Mouse (Mus musculus) intestine, embryonic 15.5 days (tissue): ENCODE data around the gene Exoc3. TPM values are rescaled to one million over a fixed set of nuclear protein-coding genes. Genes with fewer than 3 reads are reported as not detected.

Source experiments
- ATAC-seq: fragments of 200-750 bp; cut with Nextera tagmentation; 2 replicates; pipeline ENCODE4 v1.8.0; 2017; ENCODE audit warnings: moderate TSS enrichment, moderate library complexity
- H3K27ac ChIP-seq: fragments of 300-500 bp; sonication (generic); 2 replicates; pipeline ENCODE4 v1.5.1; 2015; ENCODE audit warnings: mild to moderate bottlenecking, inconsistent platforms
- H3K27me3 ChIP-seq: fragments of 300-500 bp; sonication (generic); replicated peaks from 2 replicates; pipeline ENCODE4 v1.6.1; 2015; ENCODE audit warnings: inconsistent platforms
- H3K36me3 ChIP-seq: fragments of 300-500 bp; sonication (generic); 2 replicates; pipeline ENCODE4 v1.6.1; 2015; ENCODE audit warnings: inconsistent platforms
- H3K4me1 ChIP-seq: fragments of 300-500 bp; sonication (generic); replicated peaks from 2 replicates; pipeline ENCODE4 v1.6.1; 2015; ENCODE audit warnings: inconsistent platforms
- H3K4me2 ChIP-seq: fragments of 300-500 bp; sonication (generic); replicated peaks from 2 replicates; pipeline ENCODE4 v1.6.1; 2015; ENCODE audit warnings: mild to moderate bottlenecking, inconsistent platforms
- H3K4me3 ChIP-seq: fragments of 300-500 bp; sonication (generic); replicated peaks from 2 replicates; pipeline ENCODE4 v1.5.1; 2015; ENCODE audit warnings: inconsistent platforms
- H3K9ac ChIP-seq: fragments of 300-500 bp; sonication (generic); 2 replicates; pipeline ENCODE4 v1.6.1; 2015; ENCODE audit warnings: inconsistent platforms
- H3K9me3 ChIP-seq: fragments of 300-500 bp; sonication (generic); 2 replicates; pipeline ENCODE4 v1.6.1; 2016; ENCODE audit warnings: inconsistent platforms
- WGBS: fragments of 180-500 bp; shearing (Covaris S2); methylation state at CpG from one replicate; pipeline ENCODE4 v1.1.7; 2015; 5-methylcytosine and 5-hydroxymethylcytosine counted together
- polyA plus RNA-seq: library from polyadenylated mRNA; unstranded; fragments of >200 nt; fragmentation: Nextera tagmentation; extraction: Ambion mirVana; gene quantifications from 2 replicates; pipeline ENCODE4 v1.2.1, GENCODE M21; 2015

Exoc3 gene
- 60.9 and 65.6 TPM in 2 replicates for polyA plus RNA-seq

- WGBS = under 1% methylated on average over 39 of the region's 39 CpGs
- peak; percentile 99 for ATAC-seq
These were observed at the start of gene Exoc3 for GRCm38 (mm10) chr13:74208317-74208985. Gene Exoc3 (minus strand): TSS chr13:74208732.

GRCm38 (mm10) chr13:74246494-74246893, 38.0 kb upstream of the Exoc3 start:
- no peaks in the 10 kb centered on the region for H3K27me3 ChIP-seq
- no peaks in the 10 kb centered on the region for H3K36me3 ChIP-seq
- H3K9ac ChIP-seq = no peak overlapping the region
- no peak overlapping the region for H3K4me3 ChIP-seq
- H3K9me3 ChIP-seq = no peaks in the 10 kb centered on the region
- peaks cover 6% of the 10 kb centered on the region; the same call in 1 of the 2 replicates for H3K4me1 ChIP-seq
- H3K27ac ChIP-seq = no peak overlapping the region
- no peak for ATAC-seq
- H3K4me2 ChIP-seq = no peak overlapping the region

More at GRCm38 (mm10) chr13:74208317-74208985, at the start of gene Exoc3:
- Histone ChIP-seq H3K9ac (peak within 1 kb of the TSS; percentile 75), H3K9me3 (no peaks in the 10 kb centered on the region), H3K27me3 (no peaks in the 10 kb centered on the region), H3K36me3 (peaks cover 8% of the 10 kb centered on the region), H3K27ac (peak within 1 kb of the TSS; percentile 89), H3K4me3 (peak within 1 kb of the TSS; percentile 73), H3K4me1 (peaks cover 9% of the 10 kb centered on the region), H3K4me2 (peak within 1 kb of the TSS; percentile 80)

- Histone ChIP-seq H3K27ac (no peak overlapping the region), H3K4me1 (peaks cover 6% of the 10 kb centered on the region; the same call in 1 of the 2 replicates), H3K4me3 (no peak overlapping the region), H3K9me3 (no peaks in the 10 kb centered on the region), H3K9ac (no peak overlapping the region), H3K36me3 (no peaks in the 10 kb centered on the region), H3K27me3 (no peaks in the 10 kb centered on the region), H3K4me2 (peak overlapping the region; percentile 30; the same call in 1 of the 2 replicates)
- no peak for ATAC-seq
- WGBS = 66% methylated on average over 4 of the region's 4 CpGs
These were observed 37.3 kb upstream of the Exoc3 start for GRCm38 (mm10) chr13:74245899-74246231.

GRCm38 (mm10) chr13:74245214-74245898, 36.8 kb upstream of the Exoc3 start:
- H3K27ac ChIP-seq = no peak overlapping the region
- no peaks in the 10 kb centered on the region for H3K9me3 ChIP-seq
- peaks cover 6% of the 10 kb centered on the region; the same call in 1 of the 2 replicates for H3K4me1 ChIP-seq
- H3K9ac ChIP-seq = no peak overlapping the region
- H3K36me3 ChIP-seq = no peaks in the 10 kb centered on the region
- H3K4me2 ChIP-seq = peak overlapping the region; percentile 30; the same call in 1 of the 2 replicates
- peak; percentile 91 for ATAC-seq
- H3K4me3 ChIP-seq = no peak overlapping the region
- WGBS = 34% methylated on average over 17 of the region's 17 CpGs
- no peaks in the 10 kb centered on the region for H3K27me3 ChIP-seq

GRCm38 (mm10) chr13:74237574-74237973, 29.0 kb upstream of the Exoc3 start:
- H3K27me3 ChIP-seq = no peaks in the 10 kb centered on the region
- H3K27ac ChIP-seq = no peak overlapping the region
- H3K9me3 ChIP-seq = no peaks in the 10 kb centered on the region
- no peak for ATAC-seq
- no peaks in the 10 kb centered on the region for H3K36me3 ChIP-seq
- H3K4me2 ChIP-seq = no peak overlapping the region
- H3K9ac ChIP-seq = no peak overlapping the region
- 57% methylated on average over 7 of the region's 7 CpGs for WGBS
- H3K4me3 ChIP-seq = no peak overlapping the region
- H3K4me1 ChIP-seq = no peaks in the 10 kb centered on the region

GRCm38 (mm10) chr13:74220659-74221058, 12.1 kb upstream of the Exoc3 start:
- Histone ChIP-seq H3K27ac (no peak overlapping the region), H3K4me3 (no peak overlapping the region)
- 47% methylated on average over 1 of the region's 1 CpGs for WGBS

GRCm38 (mm10) chr13:74218441-74218840, 9.9 kb upstream of the Exoc3 start:
- Histone ChIP-seq H3K27me3 (no peaks in the 10 kb centered on the region), H3K4me1 (no peaks in the 10 kb centered on the region), H3K4me2 (no peak overlapping the region), H3K36me3 (no peaks in the 10 kb centered on the region), H3K4me3 (no peak overlapping the region), H3K9me3 (no peaks in the 10 kb centered on the region), H3K9ac (no peak overlapping the region), H3K27ac (no peak overlapping the region)
- 77% methylated on average over 3 of the region's 3 CpGs for WGBS
- no peak for ATAC-seq

More at GRCm38 (mm10) chr13:74220659-74221058, 12.1 kb upstream of the Exoc3 start:
- no peak for ATAC-seq
- Histone ChIP-seq H3K4me1 (no peaks in the 10 kb centered on the region), H3K9ac (no peak overlapping the region), H3K36me3 (no peaks in the 10 kb centered on the region), H3K27me3 (no peaks in the 10 kb centered on the region), H3K9me3 (no peaks in the 10 kb centered on the region), H3K4me2 (no peak overlapping the region)

- Histone ChIP-seq H3K9ac (peak overlapping the region; percentile 75), H3K4me1 (peaks cover 9% of the 10 kb centered on the region), H3K4me2 (peak overlapping the region; percentile 80), H3K9me3 (no peaks in the 10 kb centered on the region), H3K27ac (peak overlapping the region; percentile 89), H3K27me3 (no peaks in the 10 kb centered on the region), H3K4me3 (peak overlapping the region; percentile 73), H3K36me3 (peaks cover 3% of the 10 kb centered on the region)
- peak; percentile 65; the same call in 1 of the 2 replicates for ATAC-seq
- 18% methylated on average over 12 of the region's 12 CpGs for WGBS
These were observed 434 bp upstream of the Exoc3 start for GRCm38 (mm10) chr13:74208986-74209345.

GRCm38 (mm10) chr13:74196451-74196850, 12.1 kb downstream of the Exoc3 start:
- no peak for ATAC-seq
- 82% methylated on average over 3 of the region's 3 CpGs for WGBS
- no peak overlapping the region for H3K4me3 ChIP-seq
- no peak overlapping the region for H3K4me2 ChIP-seq
- no peaks in the 10 kb centered on the region for H3K27me3 ChIP-seq
- H3K9me3 ChIP-seq = no peaks in the 10 kb centered on the region
- H3K9ac ChIP-seq = no peak overlapping the region
- no peaks in the 10 kb centered on the region for H3K4me1 ChIP-seq
- peaks cover 17% of the 10 kb centered on the region; the same call in 1 of the 2 replicates for H3K36me3 ChIP-seq
- H3K27ac ChIP-seq = no peak overlapping the region

- H3K36me3 ChIP-seq = 0 out of 2 replicates have a peak, but pooled peaks cover 19% of the 10 kb centered on the region
- no peak for ATAC-seq
- H3K9ac ChIP-seq = no peak overlapping the region
- H3K27ac ChIP-seq = no peak overlapping the region
- H3K4me3 ChIP-seq = no peak overlapping the region
- H3K27me3 ChIP-seq = no peaks in the 10 kb centered on the region
- H3K4me2 ChIP-seq = no peak overlapping the region
- H3K9me3 ChIP-seq = no peaks in the 10 kb centered on the region
- no peaks in the 10 kb centered on the region for H3K4me1 ChIP-seq
- WGBS = 78% methylated on average over 6 of the region's 6 CpGs
These were observed 15.9 kb downstream of the Exoc3 start for GRCm38 (mm10) chr13:74192613-74193012.

- Histone ChIP-seq H3K36me3 (peaks cover 15% of the 10 kb centered on the region), H3K27ac (no peak overlapping the region), H3K4me3 (no peak overlapping the region), H3K9ac (no peak overlapping the region), H3K4me2 (no peak overlapping the region), H3K27me3 (no peaks in the 10 kb centered on the region), H3K9me3 (no peaks in the 10 kb centered on the region), H3K4me1 (no peaks in the 10 kb centered on the region)
- WGBS = 90% methylated on average over 5 of the region's 5 CpGs
- ATAC-seq = no peak
These were observed 25.4 kb downstream of the Exoc3 start for GRCm38 (mm10) chr13:74183011-74183695.

GRCm38 (mm10) chr13:74172036-74172435, 36.5 kb downstream of the Exoc3 start:
- Histone ChIP-seq H3K4me2 (no peak overlapping the region), H3K36me3 (peaks cover 24% of the 10 kb centered on the region), H3K4me3 (no peak overlapping the region), H3K9ac (no peak overlapping the region), H3K27me3 (no peaks in the 10 kb centered on the region), H3K9me3 (no peaks in the 10 kb centered on the region), H3K27ac (no peak overlapping the region), H3K4me1 (0 out of 2 replicates have a peak, but pooled peaks cover 2% of the 10 kb centered on the region)
- WGBS = 95% methylated on average over 5 of the region's 5 CpGs
- no peak for ATAC-seq
